Mouse (Mus musculus): ENCODE data around the gene Ttf2.

The Ttf2 gene

DNA sequence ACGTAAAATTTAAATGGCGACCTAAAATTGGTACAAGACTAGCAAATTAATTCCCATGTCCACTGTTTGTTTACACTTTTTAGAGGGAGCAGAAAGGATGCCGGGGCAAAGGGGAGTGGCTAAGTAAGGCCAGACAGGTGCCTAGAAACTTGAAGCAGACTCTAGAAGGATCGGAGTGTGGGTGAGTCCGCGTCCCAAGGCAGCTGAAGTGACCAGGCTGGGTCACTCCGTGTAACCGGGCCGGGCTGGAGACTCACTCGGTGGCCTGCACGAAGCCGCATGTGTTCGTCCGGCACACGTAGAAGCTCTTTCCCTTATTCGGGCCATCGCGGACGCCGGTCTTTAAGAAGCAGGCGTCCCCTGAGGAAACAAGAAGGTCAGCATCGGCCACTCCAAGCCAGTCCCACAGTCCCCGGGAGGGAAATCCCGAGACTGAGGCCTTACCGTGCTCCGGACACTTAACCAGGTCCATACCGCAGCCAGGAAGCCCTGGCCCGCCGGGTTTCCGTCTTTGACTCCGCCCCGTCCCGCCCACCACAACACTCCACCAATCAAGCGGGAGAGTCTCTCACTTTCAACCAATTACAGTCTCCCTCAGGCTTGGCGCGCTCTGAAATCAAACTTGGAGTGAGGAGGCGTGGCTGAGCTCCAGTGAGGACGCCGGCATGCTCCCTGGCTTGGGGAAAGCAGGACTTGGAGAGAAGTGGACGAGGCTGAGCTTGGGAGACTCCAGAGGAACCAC, at the start of gene Ttf2:
Gene Ttf2 (minus strand): TSS at position 488 of the 742 bp plus-strand sequence.
- DNase-seq (ENCODE audit: low read depth, low spot score) = peak; percentile 92

DNA sequence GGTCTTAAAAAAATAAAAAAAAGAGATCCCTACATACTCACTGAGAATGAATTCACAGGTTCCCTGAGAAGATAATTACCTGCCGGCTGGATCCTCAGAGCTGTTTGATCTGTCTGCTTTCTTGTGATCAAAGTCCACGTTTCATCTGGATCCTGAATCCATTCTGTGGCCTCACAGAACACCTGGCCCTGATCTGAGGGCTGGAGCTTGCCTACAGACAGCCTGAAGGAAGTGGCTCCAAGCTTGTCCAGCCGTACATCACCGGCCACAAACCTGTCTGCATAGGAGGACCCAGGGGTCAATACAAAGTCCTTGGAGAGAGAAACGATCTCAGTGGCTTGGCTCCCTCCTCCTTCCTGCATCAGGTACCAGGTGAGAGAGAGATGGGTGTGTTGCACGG, 49.0 kb upstream of the Ttf2 start:
- DNase-seq (ENCODE audit: low read depth, low spot score) = no peak

DNA sequence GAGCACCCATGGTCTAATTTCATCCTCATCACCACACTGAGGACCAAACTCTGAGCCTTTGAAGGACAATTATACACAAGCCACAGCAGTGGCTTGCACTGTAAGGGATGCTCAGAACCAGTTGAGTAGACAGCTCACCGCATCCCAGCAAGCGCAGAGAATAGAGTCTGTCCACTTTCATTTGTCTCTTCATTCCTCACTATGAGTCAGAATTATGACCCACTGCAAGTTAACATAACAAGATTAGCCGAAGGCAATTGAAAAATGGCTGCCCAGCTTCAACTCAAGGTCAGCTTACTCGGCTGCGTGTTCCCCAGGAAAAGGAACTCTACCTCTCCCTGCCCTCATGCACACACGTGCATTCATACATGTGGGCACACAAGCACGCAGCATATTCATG, 46.6 kb upstream of the Ttf2 start:
- no peak for DNase-seq (ENCODE audit: low read depth, low spot score)

DNA sequence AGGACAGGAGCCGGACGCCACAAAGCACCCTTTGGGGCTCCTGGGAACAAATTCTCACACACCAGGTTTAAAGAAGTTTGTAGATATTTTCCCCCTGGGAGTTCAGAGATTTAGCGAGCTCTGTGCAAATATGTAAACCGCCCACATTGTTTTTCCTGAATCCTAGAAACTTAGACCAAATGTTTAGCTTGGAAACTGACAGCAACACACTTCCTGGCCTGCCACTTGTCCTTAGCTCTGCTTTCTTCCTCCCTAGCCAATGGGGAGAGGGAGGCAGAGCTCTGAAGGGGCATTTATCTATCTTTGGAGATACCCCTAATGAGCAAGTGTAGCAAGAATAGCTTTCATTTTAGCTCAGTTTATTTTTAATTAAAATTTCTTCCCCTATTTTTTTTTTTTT, 45.8 kb upstream of the Ttf2 start:
- DNase-seq (ENCODE audit: low read depth, low spot score) = no peak

DNA sequence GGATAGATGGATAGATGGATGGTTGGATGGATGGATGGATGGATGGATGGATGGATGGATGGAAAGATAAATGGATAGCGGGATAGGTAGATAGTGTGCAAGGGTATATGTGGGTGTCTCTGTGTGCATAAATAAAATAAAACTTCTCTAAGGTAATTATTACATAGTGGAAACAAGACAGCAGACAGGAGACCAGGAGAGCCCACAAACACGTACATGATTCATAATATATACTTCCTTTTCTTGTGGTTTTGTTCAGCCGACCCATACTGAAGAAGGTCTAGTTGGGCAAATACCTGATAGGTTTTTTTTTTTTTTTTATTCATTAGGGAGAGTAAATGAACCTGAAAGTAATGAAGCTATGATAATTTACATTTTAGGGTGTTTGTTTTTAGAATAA, 44.1 kb upstream of the Ttf2 start:
- peak; percentile 59 for DNase-seq (ENCODE audit: low read depth, low spot score)

DNA sequence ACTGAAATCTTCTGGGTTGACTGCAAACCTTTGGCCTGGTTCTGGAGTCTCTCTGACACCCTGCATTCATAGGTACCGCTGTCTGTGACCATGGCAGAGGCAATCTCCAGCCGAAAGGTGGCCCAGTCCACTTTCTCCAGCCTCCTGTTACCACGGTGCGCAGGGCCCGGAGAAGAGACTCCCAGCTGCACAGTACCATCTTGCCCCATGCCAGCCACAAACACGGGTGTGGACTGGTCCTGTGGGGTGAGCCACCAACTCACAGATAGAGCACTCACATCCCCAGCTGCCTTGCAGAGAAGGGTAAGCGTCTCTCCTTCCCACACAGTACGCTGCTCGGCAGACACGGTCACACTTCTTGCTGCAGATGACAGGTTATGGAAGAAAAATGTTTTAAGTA, 43.5 kb upstream of the Ttf2 start:
- DNase-seq (ENCODE audit: low read depth, low spot score) = no peak

DNA sequence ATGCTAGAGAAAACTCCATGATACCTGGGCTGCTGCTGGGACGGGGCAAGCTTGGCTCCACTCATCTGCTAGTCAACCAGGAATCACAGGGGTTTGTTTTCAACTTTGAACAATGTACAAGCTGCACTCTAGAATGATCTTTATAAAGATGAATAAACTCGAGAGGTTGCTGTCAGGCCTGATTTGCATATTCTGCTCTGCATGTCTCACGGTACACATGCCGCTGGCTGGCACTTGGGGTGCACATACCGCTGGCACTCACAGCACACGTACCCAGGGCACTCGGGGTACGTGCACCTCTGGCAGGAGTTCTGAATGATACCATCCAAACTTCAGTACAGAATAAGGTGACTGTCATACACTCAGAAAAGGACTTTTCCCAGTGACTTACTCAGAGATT, 43.1 kb upstream of the Ttf2 start:
- DNase-seq (ENCODE audit: low read depth, low spot score) = peak; percentile 66

DNA sequence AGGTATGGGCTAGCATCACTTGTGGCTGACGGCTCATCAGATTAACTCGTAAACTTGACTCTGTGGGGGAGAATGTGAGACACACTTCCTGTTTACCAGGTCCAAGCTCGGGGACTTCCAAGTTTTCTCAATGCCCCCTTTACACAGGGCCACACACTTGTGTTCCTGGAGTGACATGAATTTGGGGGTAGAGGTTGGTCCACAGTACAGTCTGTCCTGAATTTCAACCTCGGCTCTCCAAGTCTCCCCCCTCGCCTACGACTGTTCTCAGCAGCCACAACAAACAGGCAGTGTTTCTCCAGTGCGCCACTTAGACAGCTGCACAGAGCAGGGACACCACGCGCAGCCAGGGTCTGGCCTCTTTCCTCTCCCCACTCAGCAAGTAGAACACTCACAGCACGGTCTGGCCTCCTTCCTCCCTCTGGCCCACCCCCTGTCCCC, 42.7 kb upstream of the Ttf2 start:
- DNase-seq (ENCODE audit: low read depth, low spot score) = peak; percentile 78

DNA sequence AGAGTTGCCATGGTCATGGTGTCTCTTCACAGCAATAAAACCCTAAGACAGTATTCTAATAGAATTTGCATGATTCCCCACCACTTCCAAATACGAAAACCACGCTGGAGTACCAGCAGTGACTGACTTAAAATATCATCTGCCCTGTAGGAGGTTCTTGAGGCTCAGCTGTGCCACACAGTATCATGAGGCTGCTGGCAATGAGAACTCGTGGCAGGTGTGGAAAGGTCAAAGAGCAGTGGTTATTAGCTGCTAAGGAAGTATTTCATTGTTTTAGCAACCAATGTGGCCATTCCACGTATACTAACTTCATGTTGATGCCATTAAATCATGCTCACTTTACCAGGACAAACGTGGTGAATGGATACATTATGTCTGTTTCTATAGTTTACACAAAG, 41.7 kb upstream of the Ttf2 start:
- peak; percentile 33 for DNase-seq (ENCODE audit: low read depth, low spot score)

DNA sequence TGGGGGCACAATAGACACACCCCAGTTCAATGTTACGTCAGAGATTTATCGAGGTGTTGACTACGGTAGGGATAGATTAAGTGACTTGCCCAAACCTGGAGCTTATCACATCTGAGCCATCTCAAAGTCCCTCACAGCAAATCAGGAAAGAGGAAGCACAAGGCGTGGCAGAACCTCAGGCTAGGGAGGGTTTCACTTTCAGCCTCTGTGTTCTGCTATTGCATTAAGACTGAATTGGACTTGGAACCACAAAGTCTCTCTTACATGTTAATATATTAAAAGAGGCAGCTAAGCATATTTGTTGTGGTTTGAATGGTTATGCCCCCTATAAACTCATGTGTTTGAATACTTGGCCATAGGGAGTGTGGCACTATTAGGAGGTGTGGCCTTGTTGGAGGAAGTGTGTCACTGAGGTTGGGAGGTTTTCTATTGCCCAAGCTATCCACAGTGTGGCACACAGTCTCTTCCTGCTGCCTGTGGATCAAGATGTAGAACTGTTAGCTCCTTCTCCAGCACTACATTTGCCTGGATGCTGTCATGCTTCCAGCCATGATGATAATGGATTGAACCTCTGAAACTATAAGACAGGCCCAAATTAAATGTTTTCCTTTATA, 41.2 kb upstream of the Ttf2 start:
- peak; percentile 82 for DNase-seq (ENCODE audit: low read depth, low spot score)

DNA sequence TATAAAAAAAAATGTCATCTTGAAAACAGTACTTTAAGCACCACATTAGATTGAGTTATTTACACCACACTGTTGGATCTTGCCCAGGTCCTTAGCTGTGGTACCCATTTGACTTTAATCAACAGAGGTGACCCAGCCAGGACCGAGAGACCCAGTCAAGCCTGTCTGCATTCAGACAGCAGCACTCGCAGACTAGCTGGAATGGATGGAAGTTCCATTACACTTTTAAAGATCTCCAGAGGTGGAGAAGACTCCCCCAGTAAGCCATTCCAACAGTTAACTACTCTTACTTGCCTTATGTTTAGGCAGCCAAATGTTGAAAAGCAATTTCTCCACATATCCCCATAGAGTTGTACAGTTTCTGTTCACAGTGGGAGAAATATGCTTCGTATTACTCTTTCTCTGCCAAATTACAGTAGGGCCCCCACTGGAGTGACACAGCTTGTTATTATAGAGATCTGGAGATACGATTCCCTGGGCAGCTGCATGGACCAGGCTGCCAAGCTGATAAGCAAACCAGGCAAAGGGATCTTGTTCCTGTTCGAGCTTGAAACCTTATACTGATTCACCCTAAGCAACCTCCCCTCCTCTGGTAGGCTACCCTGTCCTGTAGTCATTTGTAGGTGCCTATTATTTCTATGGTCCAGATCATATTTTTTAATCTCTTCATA, 37.8 kb upstream of the Ttf2 start:
- no peak for DNase-seq (ENCODE audit: low read depth, low spot score)

DNA sequence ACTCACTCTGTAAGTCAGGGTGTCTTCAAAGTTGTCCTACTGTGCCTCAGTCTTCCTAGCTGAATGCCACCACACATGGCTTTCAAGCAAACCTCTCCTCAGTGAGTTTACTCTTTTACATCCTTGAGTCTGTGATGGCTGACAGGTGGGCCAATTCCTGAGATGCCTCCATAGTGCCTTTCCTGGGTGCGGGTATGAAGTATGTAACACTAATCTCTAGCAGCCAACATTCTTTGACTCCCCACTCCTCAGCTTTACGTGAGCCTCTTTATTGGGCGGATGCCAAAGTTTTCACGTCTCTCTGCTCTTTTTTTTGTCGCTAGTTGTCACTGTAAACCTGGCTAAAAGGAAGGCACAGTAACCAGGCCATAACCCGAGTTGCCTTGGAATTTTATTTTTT, 35.9 kb upstream of the Ttf2 start:
- DNase-seq (ENCODE audit: low read depth, low spot score) = no peak

DNA sequence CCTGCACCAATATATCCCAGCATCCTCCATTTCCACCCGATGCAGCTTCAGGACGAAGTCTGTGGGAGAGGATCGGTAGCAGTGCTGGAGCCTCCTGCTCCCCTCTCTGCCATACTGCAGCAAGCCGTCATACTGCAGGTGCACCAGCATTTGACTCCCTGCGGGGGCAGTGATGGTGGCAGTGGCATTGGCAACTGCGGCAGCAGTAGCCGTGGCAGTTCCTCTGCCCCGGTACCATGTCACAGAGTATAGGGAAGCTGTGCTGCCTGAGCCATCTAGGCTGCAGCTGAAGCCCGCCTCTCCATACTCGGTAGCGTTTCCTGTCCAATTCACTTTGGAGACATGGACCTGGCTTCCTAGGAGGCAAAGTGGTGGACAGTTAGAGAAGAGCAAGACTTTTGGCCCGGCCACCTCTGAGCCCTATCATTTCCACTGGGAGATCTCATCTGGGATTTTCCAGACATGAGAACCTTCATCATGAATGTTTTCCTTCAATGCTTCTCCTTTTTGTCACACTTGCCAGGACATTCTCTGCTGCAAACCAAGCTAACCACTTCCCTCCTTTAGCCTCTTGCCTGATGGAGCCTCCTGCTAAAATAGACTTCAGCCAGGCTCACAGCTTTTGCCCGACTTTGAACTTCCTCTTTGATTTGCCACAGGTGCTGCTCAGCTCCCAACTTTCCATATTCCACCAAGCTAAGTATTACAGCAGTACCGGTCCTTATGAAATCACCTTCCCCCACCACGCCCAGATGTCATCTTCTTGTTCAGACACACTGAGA, 34.3 kb upstream of the Ttf2 start:
- no peak for DNase-seq (ENCODE audit: low read depth, low spot score)

DNA sequence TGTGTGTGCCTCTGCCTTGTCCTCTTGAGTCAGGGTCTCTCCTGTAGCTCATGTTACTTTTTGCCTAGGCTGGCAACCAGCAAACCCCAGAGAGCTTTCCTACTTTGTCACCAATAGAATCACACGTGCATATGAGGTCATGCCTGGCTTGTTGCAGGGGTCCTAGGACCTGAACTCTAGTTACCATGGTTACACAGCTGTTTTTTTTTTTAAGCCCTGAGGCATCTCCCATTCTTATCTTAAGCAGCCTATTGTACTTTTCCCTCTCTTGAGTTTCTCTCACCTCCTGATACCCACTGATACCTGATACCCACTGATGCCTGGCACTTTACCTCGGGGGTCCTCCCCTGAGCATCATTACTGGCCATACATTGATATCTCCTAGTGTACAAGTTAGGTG, 30.3 kb upstream of the Ttf2 start:
- no peak for DNase-seq (ENCODE audit: low read depth, low spot score)

DNA sequence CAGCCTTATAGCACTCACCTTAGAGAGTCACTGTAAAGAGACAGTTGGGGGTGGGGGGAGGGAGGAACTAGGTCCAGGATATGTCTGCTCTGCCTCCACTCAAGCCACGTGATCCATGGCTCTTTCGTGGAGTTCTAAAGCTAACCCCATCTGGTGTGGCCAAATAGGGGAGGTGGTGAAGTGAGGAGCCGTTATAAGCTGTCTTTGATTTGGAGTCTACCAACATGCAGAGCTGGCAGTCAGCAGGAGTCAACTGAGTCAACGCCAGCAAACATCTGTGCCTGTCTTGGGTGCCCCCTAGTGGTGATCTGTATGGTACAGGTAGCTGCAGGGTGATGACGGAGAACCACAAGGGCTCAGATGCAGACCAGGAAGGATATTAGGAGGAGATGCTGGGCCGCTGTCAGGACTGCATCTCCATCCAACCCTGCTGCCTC, 29.5 kb upstream of the Ttf2 start:
- peak; percentile 86 for DNase-seq (ENCODE audit: low read depth, low spot score)

DNA sequence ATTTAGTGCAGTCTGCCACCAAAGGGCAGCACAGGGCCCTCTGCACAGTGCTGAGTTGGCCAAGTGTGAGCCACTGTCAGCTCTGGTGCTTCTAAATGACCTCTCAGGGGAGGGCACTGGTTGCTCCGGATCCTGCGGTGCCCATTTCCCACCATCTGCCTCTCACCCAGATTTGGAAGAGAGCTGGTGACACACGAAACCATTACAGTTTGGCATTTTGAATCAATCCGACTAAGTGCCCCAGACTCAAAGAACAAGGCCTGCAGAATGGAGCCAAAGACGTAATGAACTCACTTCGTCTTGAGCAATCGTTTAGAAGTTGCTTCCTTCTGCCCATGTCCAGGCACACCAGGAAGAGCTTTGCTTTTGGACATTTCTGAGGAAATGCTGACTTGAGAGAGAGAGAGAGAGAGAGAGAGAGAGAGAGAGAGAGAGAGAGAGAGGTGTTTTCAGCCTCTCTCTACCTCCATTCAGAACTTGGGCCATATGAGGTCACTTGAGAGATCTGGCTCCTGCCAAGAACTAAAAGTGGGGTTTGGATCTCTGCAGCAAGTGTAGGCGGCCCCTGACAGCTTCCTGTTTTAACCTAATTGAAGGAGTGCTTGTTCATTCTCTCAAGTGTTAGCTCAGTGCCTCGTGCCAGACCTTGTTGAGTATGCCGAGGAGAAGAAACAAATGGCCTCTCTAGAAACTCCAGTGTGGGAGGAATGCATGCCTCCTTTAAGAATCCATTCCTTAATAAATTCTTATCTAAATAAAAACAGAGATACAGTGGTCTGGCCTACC, 28.5 kb upstream of the Ttf2 start:
- DNase-seq (ENCODE audit: low read depth, low spot score) = no peak

DNA sequence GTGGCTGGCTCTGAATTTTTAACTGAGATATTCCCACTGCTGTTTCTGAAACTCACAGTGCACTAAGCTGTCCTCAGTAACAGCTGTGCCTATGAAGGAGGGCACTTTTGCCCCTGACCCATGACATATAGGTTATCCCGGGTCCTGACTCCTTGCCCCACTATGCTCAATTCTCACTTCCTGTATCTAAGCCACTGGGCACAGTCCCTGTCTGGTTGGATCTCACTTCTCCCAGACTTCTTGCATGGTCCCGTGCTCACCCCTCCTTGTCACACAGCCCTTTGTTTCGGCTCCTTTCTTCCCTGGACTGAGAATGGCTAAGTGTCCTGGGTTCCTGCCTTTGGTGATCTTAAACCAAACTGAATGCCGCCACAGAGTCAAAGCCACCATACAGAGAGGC, 24.8 kb upstream of the Ttf2 start:
- DNase-seq (ENCODE audit: low read depth, low spot score) = no peak

DNA sequence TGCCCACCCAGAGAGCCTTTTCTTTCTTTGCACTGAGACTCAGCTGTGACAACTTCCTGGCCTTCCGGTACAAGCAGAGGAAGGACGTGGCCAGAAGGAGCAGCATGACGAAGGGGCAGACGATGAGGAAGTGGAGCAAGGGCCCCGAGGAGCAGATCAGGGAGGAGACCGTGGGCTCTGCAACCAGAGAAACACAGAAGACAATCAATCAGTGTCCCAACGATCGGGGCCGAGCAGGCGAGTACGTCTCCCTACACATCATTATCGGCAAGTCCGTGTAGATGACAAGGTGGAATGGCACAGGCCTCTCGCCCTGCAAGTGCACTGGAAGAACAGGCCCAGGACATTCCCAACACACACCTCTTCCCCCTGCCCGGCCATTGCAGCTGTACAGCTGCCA, 24.3 kb upstream of the Ttf2 start:
- peak; percentile 22 for DNase-seq (ENCODE audit: low read depth, low spot score)

DNA sequence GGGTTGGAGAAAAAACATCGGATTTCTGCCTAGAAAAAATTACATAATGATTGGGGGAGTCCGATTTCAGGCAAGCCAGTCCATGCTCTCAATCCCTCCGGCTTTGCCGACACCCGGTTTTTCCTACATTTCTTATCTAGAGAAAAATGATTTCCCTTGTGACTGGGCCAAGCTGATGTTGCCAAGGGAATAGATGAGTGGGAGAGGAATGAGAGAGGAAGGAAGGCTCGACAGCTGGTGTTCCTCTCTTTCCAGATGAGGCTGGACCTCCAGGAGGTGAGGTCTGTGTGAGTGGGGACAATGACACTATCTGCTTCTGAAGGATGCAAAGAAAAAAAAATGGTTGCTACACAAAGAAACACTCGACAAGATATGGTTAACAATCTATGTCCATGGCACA, 23.7 kb upstream of the Ttf2 start:
- DNase-seq (ENCODE audit: low read depth, low spot score) = no peak

DNA sequence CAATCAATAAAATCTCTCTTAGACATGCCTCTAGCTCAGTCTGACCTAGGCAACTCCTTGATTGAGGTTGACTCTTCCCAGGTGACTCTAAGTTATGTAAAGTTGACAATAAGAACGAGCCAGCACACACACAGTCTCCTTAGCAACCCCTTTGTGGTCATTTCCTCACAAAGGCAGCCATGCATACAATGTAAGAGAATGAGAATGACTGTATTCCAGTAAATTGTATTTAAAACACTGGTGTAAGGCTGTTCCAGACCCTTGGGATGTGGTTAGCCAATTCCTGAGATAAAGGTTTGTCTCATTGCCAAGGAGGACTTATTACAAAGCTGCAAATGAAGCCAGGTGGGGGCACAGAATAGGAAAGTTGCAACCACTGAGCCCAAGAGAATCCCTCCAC, 20.8 kb upstream of the Ttf2 start:
- DNase-seq (ENCODE audit: low read depth, low spot score) = no peak

DNA sequence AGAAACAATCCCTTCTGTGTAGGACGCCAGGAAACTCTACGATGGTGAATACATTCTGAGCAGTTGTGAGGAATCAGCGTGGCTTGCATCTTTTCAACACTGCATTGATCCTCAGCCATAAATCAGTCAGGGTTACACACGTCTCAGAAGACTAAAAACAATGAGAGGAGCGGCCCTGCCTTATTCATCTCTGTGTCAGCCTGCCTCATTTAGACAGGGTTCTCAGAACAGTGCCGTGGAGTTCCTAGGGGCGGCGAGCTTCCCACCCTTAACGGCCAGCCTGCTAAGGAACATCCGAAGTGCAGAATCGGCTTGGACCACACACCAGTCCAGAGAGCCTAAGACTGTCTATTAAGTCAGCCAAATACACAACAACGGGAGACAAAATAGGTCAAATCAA, 20.0 kb upstream of the Ttf2 start:
- no peak for DNase-seq (ENCODE audit: low read depth, low spot score)

Data from CD4-positive helper T cell, adult 2 months (primary cell).